Mouse (Mus musculus): ENCODE data around the gene Bsn. TPM values are rescaled to one million over a fixed set of nuclear protein-coding genes. Genes with fewer than 3 reads are reported as not detected.

The Bsn gene
- polyA plus RNA-seq, 1 experiment from 2014 or later: 5.4 TPM

GRCm38 (mm10) chr9:108165143-108165542 is 25.0 kb downstream of the Bsn start:
- H3K27me3 ChIP-seq: no peaks in the 10 kb centered on the region
- 27% methylated on average over 8 of the region's 8 CpGs for WGBS
- H3K9ac ChIP-seq: no peak overlapping the region
- H3K27ac ChIP-seq: no peak overlapping the region
- no peaks in the 10 kb centered on the region for H3K36me3 ChIP-seq
- no peak overlapping the region for H3K4me3 ChIP-seq
- no peak for ATAC-seq (ENCODE audit: low FRiP score)
- no peaks in the 10 kb centered on the region for H3K9me3 ChIP-seq (replicated peaks)
- H3K4me1 ChIP-seq: no peaks in the 10 kb centered on the region; the same call in 1 of the 2 replicates
- H3K4me2 ChIP-seq (replicated peaks): no peak overlapping the region

GRCm38 (mm10) chr9:108163646-108164284 is 26.4 kb downstream of the Bsn start:
- ATAC-seq (ENCODE audit: low FRiP score): no peak
- Histone ChIP-seq H3K4me3 (no peak overlapping the region), H3K4me1 (no peaks in the 10 kb centered on the region), H3K9me3 (replicated peaks) (no peaks in the 10 kb centered on the region), H3K4me2 (replicated peaks) (no peak overlapping the region), H3K9ac (no peak overlapping the region), H3K27ac (no peak overlapping the region), H3K27me3 (no peaks in the 10 kb centered on the region), H3K36me3 (no peaks in the 10 kb centered on the region)
- WGBS: 82% methylated on average over 16 of the region's 16 CpGs

- Histone ChIP-seq H3K9ac (no peak overlapping the region), H3K4me3 (no peak overlapping the region), H3K27ac (no peak overlapping the region), H3K4me2 (replicated peaks) (no peak overlapping the region), H3K9me3 (replicated peaks) (no peaks in the 10 kb centered on the region), H3K4me1 (no peaks in the 10 kb centered on the region), H3K36me3 (no peaks in the 10 kb centered on the region), H3K27me3 (no peaks in the 10 kb centered on the region)
- no peak for ATAC-seq (ENCODE audit: low FRiP score)
- 83% methylated on average over 7 of the region's 7 CpGs for WGBS
These were observed 32.3 kb downstream of the Bsn start for GRCm38 (mm10) chr9:108157891-108158290.

GRCm38 (mm10) chr9:108157451-108157850 is 32.7 kb downstream of the Bsn start:
- Histone ChIP-seq H3K4me1 (no peaks in the 10 kb centered on the region), H3K4me3 (no peak overlapping the region), H3K36me3 (0 out of 2 replicates have a peak, but pooled peaks cover 2% of the 10 kb centered on the region), H3K27me3 (no peaks in the 10 kb centered on the region), H3K9me3 (replicated peaks) (no peaks in the 10 kb centered on the region), H3K27ac (no peak overlapping the region), H3K4me2 (replicated peaks) (no peak overlapping the region), H3K9ac (no peak overlapping the region)
- no peak for ATAC-seq (ENCODE audit: low FRiP score)
- WGBS: 90% methylated on average over 6 of the region's 6 CpGs

GRCm38 (mm10) chr9:108156786-108157185 is 33.4 kb downstream of the Bsn start:
- WGBS: 90% methylated on average over 5 of the region's 5 CpGs

GRCm38 (mm10) chr9:108154814-108155213 is 35.4 kb downstream of the Bsn start:
- ATAC-seq (ENCODE audit: low FRiP score): no peak
- Histone ChIP-seq H3K4me3 (no peak overlapping the region), H3K27ac (no peak overlapping the region), H3K27me3 (no peaks in the 10 kb centered on the region), H3K9ac (no peak overlapping the region), H3K36me3 (peaks cover 6% of the 10 kb centered on the region; the same call in 1 of the 2 replicates), H3K4me1 (peaks cover 1% of the 10 kb centered on the region), H3K9me3 (replicated peaks) (no peaks in the 10 kb centered on the region), H3K4me2 (replicated peaks) (no peak overlapping the region)
- 90% methylated on average over 12 of the region's 12 CpGs for WGBS

More at GRCm38 (mm10) chr9:108156786-108157185, 33.4 kb downstream of the Bsn start:
- no peak for ATAC-seq (ENCODE audit: low FRiP score)
- Histone ChIP-seq H3K4me3 (no peak overlapping the region), H3K27ac (no peak overlapping the region), H3K9me3 (replicated peaks) (no peaks in the 10 kb centered on the region), H3K4me2 (replicated peaks) (no peak overlapping the region), H3K4me1 (no peaks in the 10 kb centered on the region), H3K27me3 (no peaks in the 10 kb centered on the region), H3K36me3 (peaks cover 6% of the 10 kb centered on the region; the same call in 1 of the 2 replicates), H3K9ac (no peak overlapping the region)

- H3K9ac ChIP-seq: no peak overlapping the region
- peaks cover 4% of the 10 kb centered on the region for H3K4me1 ChIP-seq
- no peak for ATAC-seq (ENCODE audit: low FRiP score)
- peaks cover 6% of the 10 kb centered on the region; the same call in 1 of the 2 replicates for H3K36me3 ChIP-seq
- 87% methylated on average over 12 of the region's 12 CpGs for WGBS
- no peaks in the 10 kb centered on the region for H3K27me3 ChIP-seq
- H3K4me3 ChIP-seq: no peak overlapping the region
- H3K27ac ChIP-seq: no peak overlapping the region
- H3K9me3 ChIP-seq (replicated peaks): no peaks in the 10 kb centered on the region
- H3K4me2 ChIP-seq (replicated peaks): no peak overlapping the region
These were observed 36.4 kb downstream of the Bsn start for GRCm38 (mm10) chr9:108153516-108154448.

GRCm38 (mm10) chr9:108150486-108150885 is 39.7 kb downstream of the Bsn start:
- no peak for ATAC-seq (ENCODE audit: low FRiP score)
- H3K4me3 ChIP-seq: no peak overlapping the region
- peaks cover 4% of the 10 kb centered on the region for H3K4me1 ChIP-seq
- no peaks in the 10 kb centered on the region for H3K27me3 ChIP-seq
- no peak overlapping the region for H3K4me2 ChIP-seq (replicated peaks)
- H3K27ac ChIP-seq: no peak overlapping the region
- peaks cover 6% of the 10 kb centered on the region; the same call in 1 of the 2 replicates for H3K36me3 ChIP-seq
- 63% methylated on average over 1 of the region's 1 CpGs for WGBS
- H3K9ac ChIP-seq: no peak overlapping the region
- H3K9me3 ChIP-seq (replicated peaks): no peaks in the 10 kb centered on the region

GRCm38 (mm10) chr9:108149817-108150216 is 40.4 kb downstream of the Bsn start:
- ATAC-seq (ENCODE audit: low FRiP score): no peak
- Histone ChIP-seq H3K4me1 (peaks cover 4% of the 10 kb centered on the region), H3K9me3 (replicated peaks) (no peaks in the 10 kb centered on the region), H3K36me3 (peaks cover 6% of the 10 kb centered on the region; the same call in 1 of the 2 replicates), H3K9ac (no peak overlapping the region), H3K27me3 (no peaks in the 10 kb centered on the region), H3K4me2 (replicated peaks) (no peak overlapping the region), H3K4me3 (no peak overlapping the region), H3K27ac (no peak overlapping the region)
- WGBS: 17% methylated on average over 4 of the region's 4 CpGs

- Histone ChIP-seq H3K27ac (no peak overlapping the region), H3K27me3 (no peaks in the 10 kb centered on the region), H3K4me3 (no peak overlapping the region), H3K36me3 (peaks cover 3% of the 10 kb centered on the region; the same call in 1 of the 2 replicates), H3K9me3 (replicated peaks) (no peaks in the 10 kb centered on the region), H3K9ac (no peak overlapping the region), H3K4me1 (peaks cover 4% of the 10 kb centered on the region), H3K4me2 (replicated peaks) (no peak overlapping the region)
- ATAC-seq (ENCODE audit: low FRiP score): no peak
- 59% methylated on average over 5 of the region's 5 CpGs for WGBS
These were observed 42.6 kb downstream of the Bsn start for GRCm38 (mm10) chr9:108147606-108148005.

GRCm38 (mm10) chr9:108146451-108146850 is 43.7 kb downstream of the Bsn start:
- ATAC-seq (ENCODE audit: low FRiP score): no peak
- peaks cover 4% of the 10 kb centered on the region for H3K4me1 ChIP-seq
- H3K4me2 ChIP-seq (replicated peaks): no peak overlapping the region
- no peaks in the 10 kb centered on the region for H3K27me3 ChIP-seq
- H3K36me3 ChIP-seq: no peaks in the 10 kb centered on the region
- no peak overlapping the region for H3K27ac ChIP-seq
- H3K9ac ChIP-seq: no peak overlapping the region
- 78% methylated on average over 4 of the region's 4 CpGs for WGBS
- H3K4me3 ChIP-seq: no peak overlapping the region
- H3K9me3 ChIP-seq (replicated peaks): no peaks in the 10 kb centered on the region

- Histone ChIP-seq H3K4me3 (no peak overlapping the region), H3K4me2 (replicated peaks) (no peak overlapping the region), H3K27ac (no peak overlapping the region), H3K27me3 (no peaks in the 10 kb centered on the region), H3K9ac (no peak overlapping the region), H3K4me1 (peaks cover 4% of the 10 kb centered on the region), H3K9me3 (replicated peaks) (no peaks in the 10 kb centered on the region), H3K36me3 (no peaks in the 10 kb centered on the region)
- no peak for ATAC-seq (ENCODE audit: low FRiP score)
- WGBS: 78% methylated on average over 6 of the region's 6 CpGs
These were observed 44.4 kb downstream of the Bsn start for GRCm38 (mm10) chr9:108145740-108146139.

Data from hindbrain, embryonic 12.5 days (tissue).